Mouse (Mus musculus): Measurements from ENCODE around the gene Chrng. TPM values are rescaled to one million over a fixed set of nuclear protein-coding genes. Genes with fewer than 3 reads are reported as not detected.

The Chrng gene
- polyA plus RNA-seq, 1 experiment, result 376 TPM

DNA sequence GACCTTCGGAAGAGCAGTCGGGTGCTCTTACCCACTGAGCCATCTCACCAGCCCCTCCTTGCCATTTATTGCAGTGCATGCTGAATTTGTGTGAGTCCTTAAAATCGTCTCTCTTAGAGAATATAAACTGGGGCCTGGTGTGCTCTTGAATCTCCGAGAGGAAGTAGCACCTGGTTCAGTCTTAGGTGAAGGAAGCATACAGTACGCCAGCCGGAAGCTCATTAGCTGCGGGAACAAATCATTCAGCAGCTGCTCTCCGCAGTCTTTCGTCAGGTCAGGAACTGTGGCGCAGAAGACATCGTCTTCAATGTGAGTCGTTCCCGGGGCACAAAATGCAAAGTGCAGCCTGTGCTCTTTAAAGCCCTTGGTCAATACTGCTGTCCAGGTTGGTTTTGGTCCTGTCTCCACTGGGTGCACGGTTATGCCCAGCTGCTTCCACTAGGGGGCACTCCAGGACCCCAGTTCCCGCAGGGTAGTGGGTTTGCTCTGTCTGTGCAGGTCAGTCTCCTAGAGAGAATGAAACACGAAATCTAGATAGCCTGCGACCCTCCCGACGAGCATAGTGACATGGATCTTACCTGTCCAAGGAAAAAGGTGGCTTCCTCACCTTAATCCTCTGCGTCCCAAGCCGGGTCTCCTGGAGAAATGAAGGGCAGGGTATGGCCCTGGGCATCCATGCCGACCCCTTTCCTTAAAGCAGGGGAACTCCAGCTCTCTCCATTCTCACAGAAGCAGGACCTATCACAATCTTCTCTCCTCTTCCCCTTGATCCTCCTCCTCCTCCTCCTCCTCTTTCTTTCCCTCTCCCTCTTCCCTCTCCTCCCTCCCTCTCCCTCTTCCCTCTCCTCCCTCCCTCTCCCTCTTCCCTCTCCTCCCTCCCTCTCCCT lies 41.7 kb downstream of the Chrng start:
- H3K4me2 ChIP-seq (ENCODE audit: low read depth), result no peak overlapping the region
- H3K79me2 ChIP-seq (ENCODE audit: control insufficient read depth, insufficient read depth), result no peaks in the 10 kb centered on the region
- H3K4me3 ChIP-seq, result no peak overlapping the region
- TF ChIP-seq E2F4 (IDR thresholded peaks at IDR 0.05; ENCODE audit: insufficient read depth), result no peak
- TF ChIP-seq MAX (IDR thresholded peaks at IDR 0.05; ENCODE audit: low read depth), result no peak
- no peak overlapping the region for H3ac ChIP-seq (ENCODE audit: control insufficient read depth, insufficient read length)
- no peaks in the 10 kb centered on the region for H3K36me3 ChIP-seq (ENCODE audit: control insufficient read depth, insufficient read depth)
- no peaks in the 10 kb centered on the region for H3K27me3 ChIP-seq (ENCODE audit: control insufficient read depth, insufficient read depth, insufficient read length)

DNA sequence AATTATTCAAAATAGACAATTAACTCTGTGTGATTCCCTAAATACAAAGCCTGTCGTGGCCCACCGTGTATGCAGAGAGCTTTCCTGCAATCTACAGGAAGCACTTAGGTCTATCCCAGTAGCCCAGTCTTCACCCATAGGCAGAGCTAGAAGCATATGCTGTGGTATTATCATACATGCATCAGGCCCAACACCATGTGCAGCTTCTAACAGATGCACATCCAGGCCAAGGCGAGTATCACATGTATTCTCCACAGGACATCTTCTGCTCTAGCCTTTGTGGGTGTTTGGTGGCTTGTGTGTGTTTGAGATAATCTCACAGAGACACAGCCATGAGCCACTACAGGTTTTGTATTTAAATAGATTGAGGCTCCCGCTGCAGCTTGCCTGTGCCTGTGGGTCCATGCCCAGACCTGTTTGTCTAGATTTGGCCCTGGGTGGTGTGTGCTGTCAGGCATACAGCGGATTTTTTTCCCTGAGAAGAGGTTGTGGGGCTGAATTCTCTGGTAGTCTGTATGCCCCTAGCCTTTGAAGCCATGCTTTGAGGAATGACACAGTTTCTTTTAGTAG lies 47.7 kb downstream of the Chrng start:
- H3K79me2 ChIP-seq (ENCODE audit: control insufficient read depth, insufficient read depth), result no peaks in the 10 kb centered on the region
- H3K36me3 ChIP-seq (ENCODE audit: control insufficient read depth, insufficient read depth), result no peaks in the 10 kb centered on the region
- no peak overlapping the region for H3ac ChIP-seq (ENCODE audit: control insufficient read depth, insufficient read length)
- H3K27me3 ChIP-seq (ENCODE audit: control insufficient read depth, insufficient read depth, insufficient read length), result no peaks in the 10 kb centered on the region
- TF ChIP-seq REST (IDR thresholded peaks at IDR 0.05; ENCODE audit: insufficient read depth, insufficient read length) (no peak), USF1 (IDR thresholded peaks at IDR 0.05; ENCODE audit: low read depth) (no peak), MYOG (IDR thresholded peaks at IDR 0.05; ENCODE audit: control insufficient read depth in 1 of 3, insufficient read depth in 1 of 3, insufficient read length in 2 of 3, low read depth in 2 of 3) (no peak)
- no peak overlapping the region for H3K4me3 ChIP-seq
- no peak overlapping the region for H3K4me2 ChIP-seq (ENCODE audit: low read depth)

- TF ChIP-seq POLR2A (IDR thresholded peaks at IDR 0.05; ENCODE audit: insufficient read length, low read depth) (no peak), REST (IDR thresholded peaks at IDR 0.05; ENCODE audit: insufficient read depth, insufficient read length) (no peak), TCF3 (IDR thresholded peaks at IDR 0.05; ENCODE audit: insufficient read length, low read depth) (no peak), CEBPB (IDR thresholded peaks at IDR 0.05; ENCODE audit: insufficient read depth, poor library complexity, severe bottlenecking) (no peak), MYOD1 (IDR thresholded peaks at IDR 0.05; ENCODE audit: control insufficient read depth in 1 of 3, insufficient read length in 2 of 3, low read depth in 2 of 3) (no peak), E2F4 (IDR thresholded peaks at IDR 0.05; ENCODE audit: insufficient read depth) (no peak), SRF (IDR thresholded peaks at IDR 0.05; ENCODE audit: control insufficient read depth, insufficient read length, low read depth) (no peak), MAX (IDR thresholded peaks at IDR 0.05; ENCODE audit: low read depth) (no peak), USF1 (IDR thresholded peaks at IDR 0.05; ENCODE audit: low read depth) (no peak), TCF12 (IDR thresholded peaks at IDR 0.05; ENCODE audit: insufficient read depth, poor library complexity, severe bottlenecking) (no peak), MYOG (IDR thresholded peaks at IDR 0.05; ENCODE audit: control insufficient read depth in 1 of 3, insufficient read depth in 1 of 3, insufficient read length in 2 of 3, low read depth in 2 of 3) (no peak), POLR2AphosphoS2 (IDR thresholded peaks at IDR 0.05; ENCODE audit: insufficient read length, low read depth) (no peak)
- H3K36me3 ChIP-seq (ENCODE audit: control insufficient read depth, insufficient read depth), result no peaks in the 10 kb centered on the region
Observed at GRCm38 (mm10) chr1:87255173-87255572, 50.7 kb downstream of the Chrng start.

GRCm38 (mm10) chr1:87257691-87258090 lies 53.2 kb downstream of the Chrng start:
- no peak overlapping the region for H3ac ChIP-seq (ENCODE audit: control insufficient read depth, insufficient read length)
- no peaks in the 10 kb centered on the region for H3K27me3 ChIP-seq (ENCODE audit: control insufficient read depth, insufficient read depth, insufficient read length)
- no peaks in the 10 kb centered on the region for H3K36me3 ChIP-seq (ENCODE audit: control insufficient read depth, insufficient read depth)
- TF ChIP-seq CEBPB (IDR thresholded peaks at IDR 0.05; ENCODE audit: insufficient read depth, poor library complexity, severe bottlenecking) (no peak), MYOD1 (IDR thresholded peaks at IDR 0.05; ENCODE audit: control insufficient read depth in 1 of 3, insufficient read length in 2 of 3, low read depth in 2 of 3) (no peak), POLR2AphosphoS2 (IDR thresholded peaks at IDR 0.05; ENCODE audit: insufficient read length, low read depth) (no peak), MAX (IDR thresholded peaks at IDR 0.05; ENCODE audit: low read depth) (no peak), USF1 (IDR thresholded peaks at IDR 0.05; ENCODE audit: low read depth) (no peak), E2F4 (IDR thresholded peaks at IDR 0.05; ENCODE audit: insufficient read depth) (no peak), TCF12 (IDR thresholded peaks at IDR 0.05; ENCODE audit: insufficient read depth, poor library complexity, severe bottlenecking) (no peak), TCF3 (IDR thresholded peaks at IDR 0.05; ENCODE audit: insufficient read length, low read depth) (no peak), SRF (IDR thresholded peaks at IDR 0.05; ENCODE audit: control insufficient read depth, insufficient read length, low read depth) (no peak), MYOG (IDR thresholded peaks at IDR 0.05; ENCODE audit: control insufficient read depth in 1 of 3, insufficient read depth in 1 of 3, insufficient read length in 2 of 3, low read depth in 2 of 3) (no peak), REST (IDR thresholded peaks at IDR 0.05; ENCODE audit: insufficient read depth, insufficient read length) (no peak), POLR2A (IDR thresholded peaks at IDR 0.05; ENCODE audit: insufficient read length, low read depth) (no peak)
- H3K4me3 ChIP-seq, result no peak overlapping the region
- H3K4me2 ChIP-seq (ENCODE audit: low read depth), result no peak overlapping the region
- no peaks in the 10 kb centered on the region for H3K79me2 ChIP-seq (ENCODE audit: control insufficient read depth, insufficient read depth)

More at GRCm38 (mm10) chr1:87255173-87255572, 50.7 kb downstream of the Chrng start:
- Histone ChIP-seq H3K4me3 (no peak overlapping the region), H3K4me2 (ENCODE audit: low read depth) (peak overlapping the region; percentile 18), H3K27me3 (ENCODE audit: control insufficient read depth, insufficient read depth, insufficient read length) (no peaks in the 10 kb centered on the region), H3ac (ENCODE audit: control insufficient read depth, insufficient read length) (no peak overlapping the region), H3K79me2 (ENCODE audit: control insufficient read depth, insufficient read depth) (no peaks in the 10 kb centered on the region)

DNA sequence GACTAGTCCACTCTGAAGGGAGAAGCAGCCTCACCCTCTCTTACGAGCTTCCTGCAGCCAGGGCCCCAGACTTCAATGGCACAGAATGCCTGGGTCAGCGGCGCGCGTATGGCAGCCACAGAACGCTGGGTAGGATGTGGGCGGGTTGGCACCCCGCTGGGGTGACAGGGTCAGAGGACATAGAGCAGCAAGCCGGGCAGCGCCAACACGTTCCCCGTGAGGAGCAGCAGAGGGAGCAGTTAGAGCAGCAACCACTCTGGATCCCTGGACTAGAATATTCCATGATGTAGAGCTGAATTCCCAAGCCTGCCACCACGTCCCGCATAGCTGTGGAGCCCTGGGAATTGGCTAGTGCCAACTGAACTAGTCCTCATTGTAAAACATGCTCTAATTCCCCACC lies 54.0 kb downstream of the Chrng start:
- Histone ChIP-seq H3ac (ENCODE audit: control insufficient read depth, insufficient read length) (no peak overlapping the region), H3K4me2 (ENCODE audit: low read depth) (no peak overlapping the region), H3K36me3 (ENCODE audit: control insufficient read depth, insufficient read depth) (no peaks in the 10 kb centered on the region), H3K4me3 (no peak overlapping the region), H3K27me3 (ENCODE audit: control insufficient read depth, insufficient read depth, insufficient read length) (no peaks in the 10 kb centered on the region), H3K79me2 (ENCODE audit: control insufficient read depth, insufficient read depth) (no peaks in the 10 kb centered on the region)
- TF ChIP-seq TCF12 (IDR thresholded peaks at IDR 0.05; ENCODE audit: insufficient read depth, poor library complexity, severe bottlenecking) (no peak), SRF (IDR thresholded peaks at IDR 0.05; ENCODE audit: control insufficient read depth, insufficient read length, low read depth) (no peak), REST (IDR thresholded peaks at IDR 0.05; ENCODE audit: insufficient read depth, insufficient read length) (no peak), MYOG (IDR thresholded peaks at IDR 0.05; ENCODE audit: control insufficient read depth in 1 of 3, insufficient read depth in 1 of 3, insufficient read length in 2 of 3, low read depth in 2 of 3) (no peak), E2F4 (IDR thresholded peaks at IDR 0.05; ENCODE audit: insufficient read depth) (no peak), MAX (IDR thresholded peaks at IDR 0.05; ENCODE audit: low read depth) (no peak), POLR2AphosphoS2 (IDR thresholded peaks at IDR 0.05; ENCODE audit: insufficient read length, low read depth) (no peak), USF1 (IDR thresholded peaks at IDR 0.05; ENCODE audit: low read depth) (no peak), POLR2A (IDR thresholded peaks at IDR 0.05; ENCODE audit: insufficient read length, low read depth) (no peak), TCF3 (IDR thresholded peaks at IDR 0.05; ENCODE audit: insufficient read length, low read depth) (no peak), CEBPB (IDR thresholded peaks at IDR 0.05; ENCODE audit: insufficient read depth, poor library complexity, severe bottlenecking) (no peak), MYOD1 (IDR thresholded peaks at IDR 0.05; ENCODE audit: control insufficient read depth in 1 of 3, insufficient read length in 2 of 3, low read depth in 2 of 3) (no peak)
